Mouse (Mus musculus): ENCODE measurements at regions not wholly inside any gene's neighbourhood (a gene's known extent, or its start where the extent isn't known, plus 50 kb on each side); places are given as distances from the start of the nearest gene placed in this dataset.

DNA sequence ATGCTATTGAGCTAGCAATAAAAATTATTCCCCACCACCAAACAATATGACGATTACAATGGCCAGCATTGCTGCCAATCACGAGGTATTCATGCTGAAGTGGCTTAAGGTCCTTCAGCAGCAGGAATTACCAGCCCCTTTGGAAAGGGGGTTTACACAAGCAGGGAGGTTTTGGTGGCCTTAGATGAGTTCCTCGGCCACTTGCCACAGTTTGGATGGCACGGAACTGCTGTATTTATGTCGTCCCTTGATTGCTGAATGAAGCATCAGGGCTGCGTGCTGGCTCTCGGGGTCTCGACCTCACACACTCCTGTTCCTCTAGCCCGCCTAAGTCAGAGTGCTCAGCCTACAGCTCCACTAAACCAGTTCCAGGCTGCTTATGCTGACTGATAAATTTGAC is 361.2 kb upstream of the Nfe2l3 start:
- DNase-seq = no peak

- no peak for DNase-seq
These were observed 357.4 kb upstream of the Nfe2l3 start for GRCm38 (mm10) chr6:51075026-51075425.

- no peak for DNase-seq
These were observed 355.4 kb upstream of the Nfe2l3 start for GRCm38 (mm10) chr6:51076861-51077768.

DNA sequence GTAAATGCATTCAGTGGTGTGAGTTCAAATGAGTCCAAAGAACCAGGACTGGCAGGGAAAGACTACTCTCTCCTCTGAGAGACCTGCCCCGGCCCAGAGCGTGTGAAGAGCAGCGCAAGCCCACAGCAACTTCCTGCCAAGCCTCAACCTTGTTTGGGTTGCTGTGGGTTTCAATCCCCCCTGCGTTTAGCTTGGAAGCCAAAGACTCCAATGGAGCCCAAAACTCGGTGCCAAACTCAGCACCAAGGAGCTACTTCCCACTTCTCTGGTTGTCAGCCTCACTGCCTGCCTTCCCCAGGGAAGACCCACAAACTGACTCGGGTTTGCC is 354.7 kb upstream of the Nfe2l3 start:
- no peak for DNase-seq

DNA sequence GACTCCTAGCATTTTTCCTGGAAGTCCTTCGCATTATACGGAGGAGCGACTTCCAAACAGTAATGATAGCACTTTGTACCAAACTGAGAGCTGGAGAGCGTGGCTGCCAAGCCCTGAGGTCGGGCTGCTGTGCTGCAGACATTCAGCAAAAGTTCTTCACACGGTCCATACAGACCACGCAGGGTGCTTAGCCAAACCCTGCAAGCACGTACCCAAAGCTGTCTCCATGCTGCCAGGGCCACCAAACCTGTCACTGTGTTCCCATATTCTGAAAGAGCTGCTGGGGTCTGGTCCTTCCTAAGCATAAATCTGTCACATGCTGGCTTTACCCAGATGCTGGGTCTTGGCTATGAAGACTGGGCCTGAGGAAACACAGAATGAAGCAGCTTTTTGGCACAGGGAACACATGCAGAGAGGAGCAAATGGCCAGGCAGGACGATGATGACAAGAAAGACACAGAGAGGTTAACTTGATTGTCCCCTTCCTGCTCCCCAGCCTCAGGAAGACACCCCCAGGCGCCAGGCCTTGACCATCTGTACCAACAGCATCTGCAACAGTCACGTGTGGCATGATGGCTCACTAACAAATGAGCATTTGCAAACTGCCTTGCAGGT is 354.0 kb upstream of the Nfe2l3 start:
- no peak for DNase-seq

- DNase-seq = no peak
These were observed 353.5 kb upstream of the Nfe2l3 start for GRCm38 (mm10) chr6:51078967-51079355.

DNA sequence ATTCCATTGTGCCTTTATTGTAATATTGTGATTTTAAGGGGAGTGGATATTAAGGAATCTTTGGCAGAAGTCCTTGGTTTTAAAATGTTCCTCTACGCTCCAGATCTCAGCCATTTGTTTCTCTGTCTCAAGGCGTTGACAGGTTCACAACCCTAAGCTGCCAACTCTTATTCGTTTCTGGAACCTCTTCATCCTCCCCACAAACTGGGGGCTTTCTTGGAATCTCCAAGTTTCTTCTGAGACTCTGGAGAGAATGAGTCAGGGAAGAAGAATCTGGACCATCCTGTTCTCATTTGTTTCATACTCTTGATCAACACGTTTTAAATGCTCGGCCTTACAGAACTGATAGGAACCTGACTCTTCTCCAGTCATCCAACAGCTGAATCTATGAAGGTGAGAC is 351.4 kb upstream of the Nfe2l3 start:
- no peak for DNase-seq

DNA sequence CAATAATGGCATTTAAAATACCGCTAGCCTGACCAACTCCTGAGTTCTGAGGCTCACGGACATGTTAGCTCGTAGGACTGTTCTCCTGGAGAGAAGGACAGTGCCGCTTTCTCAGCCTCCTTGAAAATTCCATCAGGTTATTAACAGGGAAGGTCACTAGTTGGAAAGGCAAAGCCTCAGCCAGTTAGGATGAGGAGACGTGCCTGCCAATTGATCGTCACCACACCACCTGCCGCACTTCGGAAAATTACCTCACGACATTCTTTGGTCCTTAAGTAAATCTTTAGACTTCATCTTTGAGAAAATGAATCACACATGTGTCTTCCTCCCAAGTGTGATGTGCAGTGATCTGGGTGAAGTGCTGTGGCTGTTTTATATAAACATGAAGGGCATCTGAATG is 347.8 kb upstream of the Nfe2l3 start:
- DNase-seq = no peak

GRCm38 (mm10) chr6:51085547-51085946 is 346.9 kb upstream of the Nfe2l3 start:
- DNase-seq = no peak

GRCm38 (mm10) chr6:51086347-51086746 is 346.1 kb upstream of the Nfe2l3 start:
- no peak for DNase-seq

DNA sequence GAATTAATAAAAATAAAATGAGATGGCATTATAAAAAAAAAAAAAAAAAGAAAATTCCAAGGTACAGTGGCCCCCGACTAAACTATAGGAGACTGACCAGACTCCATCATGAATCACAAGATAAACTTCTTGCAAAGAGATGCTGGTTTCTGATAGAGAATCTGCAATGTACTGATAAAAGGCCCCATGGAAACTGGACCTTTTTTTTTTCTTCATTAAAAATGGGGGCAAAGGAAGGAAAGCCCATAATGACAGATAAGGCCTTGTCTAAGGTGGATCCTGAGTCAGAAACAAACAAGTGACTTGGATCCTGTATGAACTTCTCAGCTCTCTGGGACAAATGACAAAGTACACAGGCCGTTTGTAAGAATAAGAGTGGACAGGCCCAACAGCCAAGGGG is 344.7 kb upstream of the Nfe2l3 start:
- no peak for DNase-seq

DNA sequence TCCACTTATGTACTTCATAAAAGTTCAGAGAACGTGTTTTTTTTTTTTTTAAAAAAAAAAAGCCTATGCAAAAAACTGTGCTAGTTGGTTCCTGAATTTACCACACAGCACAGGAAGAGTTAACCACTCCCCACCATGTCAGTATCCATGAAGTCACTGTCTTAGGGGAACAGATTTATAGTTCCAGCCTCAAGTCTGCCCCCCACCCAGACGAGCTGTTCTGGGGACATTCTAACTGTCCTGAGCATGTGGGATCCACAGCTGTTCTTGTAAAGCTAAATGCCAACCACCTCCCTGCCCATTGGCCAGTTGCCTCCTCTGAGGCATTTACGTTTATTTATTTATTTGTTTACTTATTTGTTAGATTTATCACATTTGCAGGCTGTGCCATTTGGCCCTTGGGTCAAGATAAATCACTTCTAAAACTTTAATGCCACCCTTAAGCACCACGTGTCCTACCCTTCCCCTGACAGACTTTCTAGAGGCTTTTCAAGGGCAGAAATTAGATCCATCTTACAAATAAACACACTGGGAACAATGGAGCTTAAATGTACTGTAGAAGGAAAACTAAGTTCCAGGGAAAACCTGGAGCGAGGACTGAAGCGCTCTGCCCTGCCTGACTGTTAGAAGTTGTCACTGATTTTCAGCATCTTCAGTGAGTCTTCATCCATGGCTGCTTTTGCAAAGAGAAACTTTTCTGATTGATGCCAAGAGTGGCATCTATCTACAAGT is 343.7 kb upstream of the Nfe2l3 start:
- DNase-seq = no peak

DNA sequence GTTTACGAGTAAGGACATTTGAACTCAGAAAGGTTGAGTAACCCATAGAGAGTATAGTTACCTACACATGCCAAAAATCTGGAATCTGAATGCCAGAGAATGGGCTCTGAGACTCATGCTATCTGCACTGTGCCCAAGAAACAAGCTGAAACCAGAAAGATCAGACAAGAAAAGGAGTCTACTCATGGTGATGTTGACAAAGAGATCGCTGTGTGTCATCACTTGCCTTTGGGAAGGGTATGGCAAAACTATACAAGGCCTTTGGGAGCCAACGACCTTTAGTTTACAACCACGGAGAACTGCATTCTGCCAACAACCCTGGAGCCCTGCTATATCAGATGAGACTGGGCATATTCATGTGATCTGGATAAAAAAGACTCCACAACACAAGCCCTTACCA is 339.3 kb upstream of the Nfe2l3 start:
- no peak for DNase-seq

DNA sequence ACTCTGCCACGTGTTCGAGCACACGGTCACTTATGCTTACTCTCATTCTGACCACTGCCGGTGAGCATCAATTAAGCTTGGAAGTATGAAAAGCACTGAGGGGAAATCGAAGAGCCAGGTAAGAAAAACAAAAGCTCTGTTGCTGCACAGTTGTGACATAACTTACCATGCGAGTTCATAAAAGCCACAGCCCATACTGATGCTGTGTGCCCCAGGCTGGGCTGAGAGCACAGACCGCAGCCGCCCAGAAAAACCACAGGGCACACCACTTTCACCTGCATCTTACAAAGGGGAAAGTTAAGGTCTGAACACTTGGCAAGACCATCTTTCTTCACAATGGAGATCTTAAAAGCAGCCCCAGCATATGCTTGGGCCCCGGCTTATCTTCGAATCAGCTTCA is 338.2 kb upstream of the Nfe2l3 start:
- no peak for DNase-seq

DNA sequence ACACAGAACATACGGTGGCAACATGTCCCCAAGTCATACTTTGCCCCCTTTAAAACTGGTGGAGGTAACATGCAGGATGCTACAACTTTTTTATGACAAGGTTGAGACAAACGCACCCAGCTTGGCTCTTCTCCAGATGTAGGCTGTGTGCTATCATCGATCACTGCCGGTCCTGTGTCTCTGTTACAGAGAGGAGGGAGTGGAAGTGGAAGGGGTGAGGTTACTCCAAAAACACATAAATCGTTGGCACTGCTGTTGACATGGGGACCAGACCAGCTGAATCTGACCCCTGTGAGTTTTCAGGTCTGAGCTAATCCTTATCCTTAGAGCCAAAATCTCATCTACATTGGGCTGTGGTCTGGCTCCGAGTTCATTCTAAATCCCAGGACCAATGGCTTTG is 335.0 kb upstream of the Nfe2l3 start:
- DNase-seq = no peak

GRCm38 (mm10) chr6:51100341-51100740 is 332.1 kb upstream of the Nfe2l3 start:
- no peak for DNase-seq

DNA sequence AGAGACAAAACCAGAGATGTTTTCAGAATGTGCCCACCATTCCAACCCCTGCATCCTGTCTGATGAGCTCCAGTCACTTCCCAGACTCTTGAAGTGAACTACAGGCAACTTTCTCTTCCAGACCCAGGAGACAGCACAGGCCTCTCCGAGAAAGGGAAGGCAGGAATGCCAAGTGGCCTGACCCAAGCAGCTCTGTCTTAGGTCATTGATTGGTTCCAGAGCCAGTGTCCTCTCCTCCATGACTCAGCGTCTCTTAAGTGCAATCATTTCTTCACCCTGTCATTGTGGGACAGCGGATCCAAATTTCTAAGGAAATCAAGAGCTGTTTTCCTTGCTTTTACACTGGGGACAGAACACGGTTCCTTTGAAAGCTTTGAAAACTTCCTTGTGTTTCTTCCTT is 329.2 kb upstream of the Nfe2l3 start:
- DNase-seq = no peak

DNA sequence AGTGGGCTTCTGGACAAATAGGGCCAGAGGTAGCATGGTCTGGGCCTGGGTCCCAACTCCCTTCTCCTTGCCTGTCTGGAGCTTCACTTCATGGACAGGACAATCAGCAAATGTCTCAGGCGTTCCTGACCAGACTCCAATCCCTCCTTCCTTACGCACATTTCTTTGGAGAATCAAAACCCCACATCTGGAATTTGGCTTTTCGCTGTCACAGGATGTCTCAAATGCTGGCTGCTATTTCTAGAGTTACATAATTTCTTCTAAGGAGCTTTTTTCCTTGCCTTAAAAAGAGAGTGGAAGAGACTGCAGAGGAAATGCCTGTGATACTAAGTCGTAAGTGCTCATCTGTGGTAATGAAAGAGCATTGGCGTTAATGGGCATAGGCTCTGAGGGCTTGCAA is 328.1 kb upstream of the Nfe2l3 start:
- DNase-seq = no peak

- DNase-seq = no peak
These were observed 324.0 kb upstream of the Nfe2l3 start for GRCm38 (mm10) chr6:51108336-51108956.

GRCm38 (mm10) chr6:51110596-51110995 is 321.9 kb upstream of the Nfe2l3 start:
- no peak for DNase-seq

GRCm38 (mm10) chr6:51114604-51115333 is 317.7 kb upstream of the Nfe2l3 start:
- DNase-seq = no peak

DNA sequence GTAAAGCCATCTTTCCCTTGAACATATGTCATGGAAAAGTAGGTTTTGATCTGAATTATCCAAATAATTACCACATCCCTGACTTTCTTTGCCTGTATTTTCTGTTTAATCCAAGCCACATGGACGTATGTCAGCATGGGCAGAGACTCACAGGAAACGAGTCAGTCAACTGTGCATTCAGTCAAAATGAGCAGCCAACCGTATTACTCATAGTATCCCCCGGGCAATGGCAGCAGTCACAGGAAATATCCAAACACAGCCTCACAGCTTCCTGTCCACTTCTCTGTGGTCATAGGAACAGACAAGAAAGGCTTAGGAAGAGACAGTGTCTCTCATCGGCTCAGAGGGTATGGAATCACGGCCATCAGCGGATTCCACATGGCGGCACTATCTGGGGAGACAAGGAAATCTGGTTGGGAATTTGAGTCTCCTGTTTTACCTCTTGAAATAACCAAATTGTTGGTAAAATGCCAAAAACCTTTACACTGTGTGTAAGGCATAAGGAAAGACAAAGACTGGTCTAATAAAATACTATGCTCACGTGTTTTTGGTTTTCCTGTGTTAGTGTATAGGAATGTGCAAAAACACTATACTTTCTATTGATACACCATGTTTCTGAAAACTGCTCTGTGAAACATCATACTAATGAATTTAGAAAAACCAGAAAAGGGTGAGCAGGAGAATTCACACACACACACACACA is 313.5 kb upstream of the Nfe2l3 start:
- no peak for DNase-seq
